Mouse (Mus musculus) gastrocnemius, postnatal 14 days (tissue): ENCODE data around the gene Copz2. TPM values are rescaled to one million over a fixed set of nuclear protein-coding genes. Genes with fewer than 3 reads are reported as not detected.

Experiments
- DNase-seq: peaks from one replicate; pipeline ENCODE4 v3.0.0; 2021; ENCODE audit warnings: mixed read lengths
- intact Hi-C: fragments of 180-260 bp; cut with DNase I; formaldehyde crosslinking; loops from one replicate; pipeline ENCODE4 v1.15.1; 2025; ENCODE audit warnings: low total_unique reads
- microRNA-seq, 2 experiments: library from miRNA; unstranded; fragments of <30 nt; microRNA quantifications; one replicate each; pipeline ENCODE4 v1.2.0; 2021
- total RNA-seq, 2 experiments: library from RNA; stranded (reverse); gene quantifications; 2 replicates each; pipeline ENCODE4 v1.2.3; 2021

The Copz2 gene
- total RNA-seq, 2 experiments from 2014 or later: 28.3 to 36.3 TPM

DNA sequence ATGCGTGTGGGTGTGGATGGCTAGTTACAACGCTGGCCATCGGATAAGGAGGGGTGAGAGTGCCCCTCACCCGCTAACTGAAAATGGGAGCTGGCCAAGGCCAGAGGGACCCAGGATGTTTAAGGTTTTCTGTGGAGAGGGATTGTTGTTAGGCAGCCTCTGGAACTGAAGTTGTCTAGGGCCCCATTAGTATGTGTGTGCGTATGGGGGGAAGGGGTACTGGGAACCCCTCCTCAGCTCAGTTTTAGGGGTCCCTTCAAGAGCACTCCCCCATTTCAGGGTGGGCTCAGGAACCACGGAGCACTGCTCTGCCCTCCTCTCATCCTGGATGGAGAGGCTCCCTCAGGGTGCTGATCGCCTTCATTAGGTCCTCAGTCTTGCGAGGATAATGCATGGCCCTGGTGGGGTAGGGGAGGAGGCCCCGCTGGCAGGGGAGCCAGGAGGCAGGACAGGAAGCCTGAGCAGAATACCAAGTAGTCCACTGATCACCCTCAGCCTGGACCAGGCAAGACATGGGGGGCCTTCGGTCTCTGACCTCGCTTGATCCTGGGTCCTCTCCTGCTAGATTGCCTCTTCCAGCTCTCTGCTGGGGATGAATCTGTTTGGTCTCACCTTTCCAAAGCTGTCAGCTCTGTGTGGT, 43.7 kb downstream of the Copz2 start:
- intact Hi-C loops: no loop called here
- DNase-seq: no peak

DNA sequence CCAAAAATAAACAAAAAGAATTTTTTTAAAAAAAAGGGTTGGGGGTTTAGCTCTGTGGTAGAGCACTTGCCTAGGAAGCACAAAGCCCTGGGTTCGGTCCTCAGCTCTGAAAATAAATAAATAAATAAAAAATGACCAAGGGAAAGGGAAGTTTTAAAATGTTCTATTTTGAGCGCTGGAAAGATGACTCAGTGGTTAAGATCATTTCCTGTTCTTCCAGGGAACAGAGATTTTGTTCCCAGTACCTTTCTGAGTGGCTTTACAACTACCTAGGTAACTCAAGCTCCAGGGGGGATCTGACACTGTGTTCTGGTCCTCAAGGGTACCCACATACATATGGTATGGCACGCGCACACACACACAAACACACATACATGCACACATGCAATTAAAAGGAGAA, 46.2 kb downstream of the Copz2 start:
- intact Hi-C loops: no loop called here
- no peak for DNase-seq

DNA sequence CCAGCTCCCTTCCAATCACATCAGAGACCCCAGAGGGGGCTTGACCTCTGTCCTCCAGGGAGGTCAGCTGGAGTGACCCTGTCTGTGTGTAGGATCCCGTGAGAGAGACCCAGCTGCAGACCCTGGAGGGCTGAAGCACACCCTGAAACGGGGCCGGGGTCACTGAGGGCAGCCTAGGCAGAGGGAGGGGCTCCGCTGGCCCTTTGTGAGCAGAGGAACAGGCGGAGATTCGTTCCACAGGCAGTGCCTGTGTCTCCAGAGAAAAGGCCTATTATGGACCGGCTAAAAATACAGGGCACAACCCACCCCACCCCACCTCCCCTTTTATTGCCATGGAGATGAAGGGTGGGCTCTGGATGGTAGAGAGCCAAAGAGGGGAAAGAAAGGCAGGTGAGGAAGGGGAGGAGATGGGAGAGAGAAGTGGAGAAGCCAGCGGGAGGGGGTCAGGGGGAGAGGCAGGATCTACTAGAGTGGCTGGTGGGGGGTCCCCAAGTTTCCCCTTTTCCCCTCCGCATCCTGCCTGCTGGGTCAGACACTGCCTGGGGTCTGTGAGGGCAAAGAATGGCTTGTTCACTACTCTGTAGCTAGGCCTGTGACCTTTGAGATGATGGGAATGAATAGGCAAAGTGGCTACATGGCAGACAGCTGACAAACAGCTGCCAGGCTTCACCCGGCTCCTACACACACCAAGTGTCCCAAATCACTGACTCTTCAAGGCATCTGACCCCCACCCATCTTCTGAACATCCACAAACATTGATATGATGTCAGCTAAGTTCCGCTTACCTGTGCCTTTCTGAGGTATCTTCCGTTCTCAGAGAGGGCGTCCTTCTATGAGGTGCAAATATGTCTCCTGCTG, 50.0 kb downstream of the Copz2 start:
- intact Hi-C loops: no loop called here
- no peak for DNase-seq

DNA sequence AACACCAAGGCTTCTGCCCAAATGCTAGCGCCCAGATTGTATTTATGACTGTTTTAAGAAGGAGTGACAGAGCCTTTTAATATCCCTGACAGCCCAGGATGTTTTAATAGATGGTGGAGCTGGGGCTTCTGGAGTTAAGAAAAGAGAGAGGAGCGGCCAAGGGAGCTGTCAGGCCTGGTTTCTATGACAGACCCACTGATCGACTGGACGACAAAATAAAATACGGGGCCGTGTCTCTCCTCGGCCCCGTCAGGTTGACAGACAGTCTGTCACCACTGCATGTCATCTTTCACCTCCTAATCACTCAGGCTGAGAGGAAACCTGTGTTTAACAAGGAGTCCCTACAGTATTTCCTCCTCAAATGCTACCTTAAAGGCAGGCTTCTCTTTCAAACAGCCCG, 51.7 kb downstream of the Copz2 start:
- no peak for DNase-seq
- intact Hi-C loops: no loop called here

DNA sequence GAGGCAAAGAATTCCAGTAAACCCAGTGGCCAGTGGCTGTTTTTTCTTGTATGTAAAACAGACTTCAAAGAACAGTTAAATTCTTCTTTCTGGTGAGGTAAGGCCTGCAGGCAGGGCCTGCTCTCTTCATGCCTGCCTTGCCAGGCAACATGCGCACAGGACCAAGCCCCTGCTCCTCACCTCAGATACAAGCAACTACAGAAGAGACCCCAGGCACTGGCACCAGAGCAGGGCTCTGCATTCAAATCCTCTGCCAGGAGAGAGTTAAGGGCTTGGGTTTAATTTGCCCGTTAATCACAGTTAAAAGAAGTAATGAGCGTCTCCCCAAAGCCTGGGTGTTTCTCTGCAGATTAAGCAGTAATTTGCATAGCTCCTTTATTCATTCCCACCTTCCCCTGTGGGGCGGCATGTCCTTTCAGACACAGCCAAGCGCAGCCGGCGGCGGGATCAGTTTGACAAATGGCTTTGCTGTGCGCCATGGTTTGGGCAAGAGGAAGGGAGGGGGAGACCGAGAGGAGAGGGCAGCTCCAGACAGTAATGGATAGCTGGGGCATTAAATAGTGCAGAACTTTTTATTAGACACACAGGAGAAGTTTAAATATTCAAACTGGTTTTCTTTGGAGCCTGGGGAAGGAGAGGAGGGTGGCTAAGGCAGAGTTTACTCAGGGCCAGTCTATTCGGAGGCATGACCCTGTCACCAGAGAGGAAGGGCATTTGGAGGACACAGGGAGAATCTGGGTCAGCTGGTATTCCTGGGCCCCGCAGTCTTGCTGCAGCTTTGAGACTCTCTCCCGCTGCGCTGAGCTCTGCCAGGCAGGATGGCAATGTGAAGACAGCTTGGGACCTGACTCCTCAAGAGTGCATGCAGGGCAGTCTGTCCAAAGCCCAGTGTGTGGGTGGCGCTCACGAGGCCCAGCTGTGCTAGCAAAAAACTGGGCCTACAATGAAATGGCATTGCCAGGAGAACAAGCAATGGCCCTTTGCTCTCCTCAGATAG, 53.3 kb downstream of the Copz2 start:
- DNase-seq: peak; percentile 49
- intact Hi-C loops: no loop called here

DNA sequence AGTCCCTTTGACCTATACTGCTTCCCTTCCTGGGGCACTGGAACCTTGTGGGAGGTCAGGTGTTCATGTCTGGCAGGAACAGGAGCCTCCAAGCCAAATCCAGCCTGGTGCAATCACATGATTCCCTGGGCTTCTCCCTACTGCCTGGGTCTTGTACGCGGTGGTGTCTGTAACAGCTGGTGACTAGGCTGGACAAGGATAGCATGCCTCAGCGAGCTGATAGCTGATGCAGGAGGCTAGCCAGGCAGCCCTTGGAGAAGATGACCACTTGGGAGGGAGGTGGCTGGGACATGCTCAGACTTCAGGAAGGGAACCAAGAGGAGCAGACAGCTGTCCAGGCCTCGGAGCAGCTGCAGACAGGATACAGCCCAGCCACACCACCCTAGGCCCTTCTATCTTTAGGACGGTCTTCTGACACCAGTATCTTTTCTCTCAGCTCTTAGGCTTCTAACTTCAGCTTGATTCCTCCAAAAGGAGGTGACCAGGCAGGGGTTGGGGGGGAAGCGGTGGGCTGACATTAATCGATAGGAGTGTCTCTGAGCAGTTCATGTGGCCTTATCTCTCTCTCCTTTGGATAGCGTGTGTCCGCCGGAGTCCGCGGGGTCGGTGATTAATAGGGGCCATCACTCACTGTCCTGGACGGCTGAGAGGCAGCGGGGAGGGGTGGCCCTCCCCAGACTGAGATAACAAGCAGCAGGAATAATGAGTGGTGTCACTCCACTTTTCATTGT, 56.9 kb downstream of the Copz2 start:
- intact Hi-C loops: no loop called here
- DNase-seq: peak; percentile 80

DNA sequence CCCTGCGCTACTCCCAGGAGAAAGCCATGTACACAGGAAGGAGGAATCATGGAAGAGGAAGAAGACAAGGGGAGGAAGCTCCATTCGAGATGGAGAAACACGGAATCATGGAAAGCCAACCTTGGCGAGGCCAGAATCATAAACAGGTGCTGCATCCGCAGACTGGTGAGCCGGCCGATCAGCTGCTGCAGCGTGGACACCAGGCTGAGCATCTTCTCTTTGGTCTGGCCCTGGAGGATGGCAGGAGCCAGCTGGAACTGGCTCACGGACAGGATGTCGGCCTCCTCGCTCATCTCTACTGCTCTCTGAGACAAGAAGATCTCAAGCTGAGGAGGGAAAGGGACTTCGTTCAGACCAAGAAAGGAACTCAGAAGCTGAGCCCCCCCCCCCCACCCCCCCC, 58.9 kb downstream of the Copz2 start:
- intact Hi-C loops: loop anchor here (2.0 kb wide), 1 partner anchor 38 kb away; no protein-coding TSS in a partner anchor
- no peak for DNase-seq

DNA sequence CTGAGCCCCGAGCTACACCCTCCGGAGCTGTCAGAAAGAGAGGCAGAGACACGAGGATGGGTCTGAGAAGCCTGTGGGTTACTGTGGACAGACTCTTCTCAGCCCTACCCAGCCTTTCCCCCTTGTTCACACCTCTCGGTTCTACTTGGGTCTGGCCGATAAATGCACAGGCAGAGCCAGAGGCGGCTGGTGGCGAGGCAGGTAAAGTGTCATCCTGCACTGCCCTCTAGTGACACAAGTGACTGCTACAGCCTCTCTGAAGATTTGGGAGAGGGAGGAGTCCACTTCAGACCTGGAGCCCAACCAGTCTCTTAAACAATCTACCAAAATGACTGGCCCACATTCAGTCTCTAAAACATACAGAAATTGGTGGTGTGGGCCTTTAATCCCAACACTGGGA, 60.3 kb downstream of the Copz2 start:
- intact Hi-C loops: loop anchor here (5.0 kb wide), 1 partner anchor 117 kb away; the partner anchor contains the start of gene Scrn2
- peak; percentile 81 for DNase-seq

Small RNA genes within 50 kb of the gene (microRNA-seq; reads per million reads assigned to microRNA genes)
- 717 to 769 reads per million in 2 experiments for gene Mir152

Other genes with a start within 250 kb of the Copz2 start
- 10 to 100 TPM in 1 of 2 experiments, 1 to 10 TPM in 1; 7.7 to 11.0 TPM for gene Snx11, start 72.3 kb upstream of the Copz2 start, total RNA-seq
- gene Cbx1, start 60.7 kb upstream of the Copz2 start, total RNA-seq: 10 to 100 TPM; 36.4 to 37.5 TPM
- 100 to 1,000 TPM; 241 to 268 TPM for gene Nfe2l1, start 19.9 kb upstream of the Copz2 start, total RNA-seq
- gene Cdk5rap3, start 66.6 kb downstream of the Copz2 start, total RNA-seq: 10 to 100 TPM; 26.5 to 30.0 TPM
- not detected for gene Prr15l, start 78.2 kb downstream of the Copz2 start, total RNA-seq
- gene Pnpo, start 94.1 kb downstream of the Copz2 start, total RNA-seq: 1 to 10 TPM; 8.5 to 9.5 TPM
- gene Sp2, start 133.1 kb downstream of the Copz2 start, total RNA-seq: 10 to 100 TPM; 13.1 to 13.6 TPM
- gene Sp6, start 163.5 kb downstream of the Copz2 start, total RNA-seq: under 1 TPM; 0.10 to 0.11 TPM
- gene Scrn2, start 180.1 kb downstream of the Copz2 start, total RNA-seq: 10 to 100 TPM in 1 of 2 experiments, 1 to 10 TPM in 1; 8.9 to 10.4 TPM
- not detected for gene Lrrc46, start 191.5 kb downstream of the Copz2 start, total RNA-seq
- gene Mrpl10, start 191.7 kb downstream of the Copz2 start, total RNA-seq: 10 to 100 TPM; 39.8 to 44.0 TPM
- gene Osbpl7, start 200.8 kb downstream of the Copz2 start, total RNA-seq: 1 to 10 TPM; 2.7 to 3.3 TPM